Mouse (Mus musculus) liver, embryonic 14.5 days (tissue): ENCODE results near the gene Dctn3. TPM values are rescaled to one million over a fixed set of nuclear protein-coding genes. Genes with fewer than 3 reads are reported as not detected.
"Not testable (repeated sequence)": the region's sequence is repeated elsewhere in the genome, so short reads cannot be mapped to it uniquely, and the experiment has no call there.

Experiments
- ATAC-seq: fragments of 200-750 bp; cut with Nextera tagmentation; 2 replicates; pipeline ENCODE4 v1.8.0; 2017; ENCODE audit warnings: moderate number of reproducible peaks, mild to moderate bottlenecking, moderate library complexity; ENCODE audit not compliant: insufficient read depth
- DNase-seq, 3 experiments: peaks; one replicate each; pipeline ENCODE4 v3.0.0-alpha.2; 2012 to 2013; ENCODE audit warnings: low read depth in 3 of 3, low spot score in 3 of 3
- H3K27ac ChIP-seq: fragments of 300-500 bp; sonication (generic); 2 replicates; pipeline ENCODE4 v1.5.1; 2014; ENCODE audit warnings: moderate library complexity, mild to moderate bottlenecking, control low read depth, inconsistent platforms
- H3K27me3 ChIP-seq: fragments of 300-500 bp; sonication (generic); 2 replicates; pipeline ENCODE4 v1.6.1; 2014; ENCODE audit warnings: mild to moderate bottlenecking, low read length, moderate library complexity; ENCODE audit not compliant: control insufficient read depth, insufficient read depth
- H3K36me3 ChIP-seq: fragments of 300-500 bp; sonication (generic); replicated peaks from 2 replicates; pipeline ENCODE4 v1.6.1; 2014; ENCODE audit warnings: low read depth; ENCODE audit not compliant: control insufficient read depth, insufficient read depth
- H3K4me1 ChIP-seq, 2 experiments: fragments of 200-500 bp in 1 of 2; fragments of 300-500 bp in 1 of 2; sonication (generic) in 1 of 2; replicated peaks; 2 replicates each; pipeline ENCODE4 v1.6.1; 2012 to 2014; ENCODE audit warnings: antibody characterized with exemption in 1 of 2, inconsistent platforms in 1 of 2, low read length in 1 of 2; ENCODE audit not compliant: control insufficient read depth in 2 of 2, insufficient read depth in 2 of 2
- H3K4me2 ChIP-seq: fragments of 300-500 bp; sonication (generic); 2 replicates; pipeline ENCODE4 v1.6.1; 2014; ENCODE audit warnings: low read depth, mild to moderate bottlenecking, control low read depth, moderate library complexity
- H3K4me3 ChIP-seq, 2 experiments: fragments of 200-500 bp in 1 of 2; fragments of 300-500 bp in 1 of 2; sonication (generic) in 1 of 2; 2 replicates each; pipeline ENCODE4 v1.5.1; 2012 to 2014; ENCODE audit warnings: low read depth in 2 of 2, low read length in 2 of 2, mild to moderate bottlenecking in 2 of 2, control low read depth in 1 of 2, inconsistent platforms in 1 of 2, moderate library complexity in 1 of 2; ENCODE audit not compliant: insufficient read depth in 1 of 2
- H3K9ac ChIP-seq: fragments of 300-500 bp; sonication (generic); replicated peaks from 2 replicates; pipeline ENCODE4 v1.6.1; 2014; ENCODE audit warnings: mild to moderate bottlenecking, control low read depth, moderate library complexity
- H3K9me3 ChIP-seq: fragments of 300-500 bp; sonication (generic); 2 replicates; pipeline ENCODE4 v1.6.1; 2016; ENCODE audit warnings: low read length, mixed read lengths; ENCODE audit not compliant: control insufficient read depth
- CTCF ChIP-seq: IDR thresholded peaks from 2 replicates; pipeline ENCODE4 v1.5.1; 2016; ENCODE audit warnings: antibody characterized with exemption, low read depth, control low read depth
- EP300 ChIP-seq: IDR thresholded peaks from 2 replicates; pipeline ENCODE4 v1.6.1; 2016; ENCODE audit warnings: antibody characterized with exemption, low read depth
- WGBS: fragments of 180-500 bp; shearing (Covaris S2); extraction: QIAGEN DNeasy Blood & Tissue Kit; methylation state at CpG from one replicate; pipeline ENCODE4 v1.1.7; 2014; ENCODE audit not compliant: insufficient replicate concordance; 5-methylcytosine and 5-hydroxymethylcytosine counted together
- polyA plus RNA-seq, 2 experiments: library from polyadenylated mRNA; depleted of rRNA in 1 of 2; stranded (reverse) in 1 of 2; unstranded in 1 of 2; fragments of >200 nt; fragmentation: Nextera tagmentation in 1 of 2; extraction: Ambion mirVana in 1 of 2; gene quantifications; 2 replicates each; pipeline versions ENCODE4 v1.2.1 to v1.2.3; 2012 to 2014

The Dctn3 gene
- polyA plus RNA-seq, 2 experiments = 39.8 to 63.9 TPM

- DNase-seq = not testable (repeated sequence)
- 2% methylated on average over 13 of the region's 14 CpGs for WGBS
Observed at GRCm38 (mm10) chr4:41684931-41685453, 38.0 kb downstream of the Dctn3 start.

GRCm38 (mm10) chr4:41684131-41684930 lies 38.6 kb downstream of the Dctn3 start:
- not testable (repeated sequence) for H3K4me3 ChIP-seq, H3K4me2 ChIP-seq, H3K27ac ChIP-seq, H3K36me3 ChIP-seq, ATAC-seq, H3K4me1 ChIP-seq, DNase-seq, H3K9ac ChIP-seq, H3K9me3 ChIP-seq
- 6% methylated on average over 22 of the region's 27 CpGs for WGBS
- H3K27me3 ChIP-seq = peaks cover 13% of the 10 kb centered on the region

More at GRCm38 (mm10) chr4:41684931-41685453, 38.0 kb downstream of the Dctn3 start:
- H3K9ac ChIP-seq, H3K27ac ChIP-seq, H3K36me3 ChIP-seq, ATAC-seq, H3K4me2 ChIP-seq, H3K4me3 ChIP-seq, H3K4me1 ChIP-seq, H3K9me3 ChIP-seq: not testable (repeated sequence)
- H3K27me3 ChIP-seq = peaks cover 13% of the 10 kb centered on the region

- 3% methylated on average over 6 of the region's 27 CpGs for WGBS
- ATAC-seq, H3K27ac ChIP-seq, H3K4me3 ChIP-seq, H3K4me2 ChIP-seq, H3K9me3 ChIP-seq, H3K36me3 ChIP-seq, H3K9ac ChIP-seq, H3K4me1 ChIP-seq, DNase-seq: not testable (repeated sequence)
- H3K27me3 ChIP-seq = peaks cover 13% of the 10 kb centered on the region
Observed at GRCm38 (mm10) chr4:41683303-41683702, 39.7 kb downstream of the Dctn3 start.

- no peaks in the 10 kb centered on the region for H3K9me3 ChIP-seq
- WGBS = 13% methylated on average over 6 of the region's 6 CpGs
- H3K27ac ChIP-seq = no peak overlapping the region
- ATAC-seq (no peak), DNase-seq (no peak)
- H3K9ac ChIP-seq = no peak overlapping the region
- H3K4me2 ChIP-seq = no peak overlapping the region
- no peak for TF ChIP-seq EP300
- no peak for TF ChIP-seq CTCF
- no peaks in the 10 kb centered on the region for H3K36me3 ChIP-seq
- H3K4me1 ChIP-seq = no peaks in the 10 kb centered on the region
- peaks cover 13% of the 10 kb centered on the region for H3K27me3 ChIP-seq
- H3K4me3 ChIP-seq = no peak overlapping the region
Observed at GRCm38 (mm10) chr4:41682789-41683188, 40.2 kb downstream of the Dctn3 start.

- ATAC-seq (no peak), DNase-seq (no peak)
- H3K27ac ChIP-seq = no peak overlapping the region
- TF ChIP-seq CTCF = no peak
- TF ChIP-seq EP300 = no peak
- H3K4me2 ChIP-seq = no peak overlapping the region
- H3K4me1 ChIP-seq = no peaks in the 10 kb centered on the region
- no peaks in the 10 kb centered on the region for H3K36me3 ChIP-seq
- WGBS = 66% methylated on average over 10 of the region's 10 CpGs
- peaks cover 13% of the 10 kb centered on the region for H3K27me3 ChIP-seq
- H3K4me3 ChIP-seq = no peak overlapping the region
- H3K9me3 ChIP-seq = no peaks in the 10 kb centered on the region
- H3K9ac ChIP-seq = no peak overlapping the region
Observed at GRCm38 (mm10) chr4:41681947-41682346, 41.0 kb downstream of the Dctn3 start.
